Mouse (Mus musculus): ENCODE measurements around the gene Gbp7. TPM values are rescaled to one million over a fixed set of nuclear protein-coding genes. Genes with fewer than 3 reads are reported as not detected.

The Gbp7 gene
- 100 to 1,000 TPM; 140 to 335 TPM for polyA plus RNA-seq (2017; shearing (Covaris generic))

GRCm38 (mm10) chr3:142530087-142530953 is at the start of gene Gbp7:
Gene Gbp7 (plus strand): TSS chr3:142530342.

GRCm38 (mm10) chr3:142493536-142494061 is 36.5 kb upstream of the Gbp7 start, which contains the start of gene Gbp5:
Gene Gbp5 (plus strand): TSS chr3:142493978.

GRCm38 (mm10) chr3:142559632-142560228 is 29.6 kb downstream of the Gbp7 start, which contains the start of gene Gbp3:
Gene Gbp3 (plus strand): TSS chr3:142560026.

GRCm38 (mm10) chr3:142594547-142594946 is 64.4 kb downstream of the Gbp7 start, which contains the start of gene Gbp2b:
Gene Gbp2b (plus strand): TSS chr3:142594847.

Other genes starting within 250 kb of the Gbp7 start
- 10 to 100 TPM; 17.5 to 34.9 TPM for gene Pdlim5, start 134.6 kb upstream of the Gbp7 start, polyA plus RNA-seq (2017; shearing (Covaris generic))
- 10 to 100 TPM; 25.6 to 45.4 TPM for gene Gbp5, start 36.4 kb upstream of the Gbp7 start, polyA plus RNA-seq (2017; shearing (Covaris generic))
- 100 to 1,000 TPM in 1 of 2 experiments, 10 to 100 TPM in 1; 50.2 to 191 TPM for gene Gbp3, start 29.7 kb downstream of the Gbp7 start, polyA plus RNA-seq (2017; shearing (Covaris generic))
- 10 to 100 TPM in 1 of 2 experiments, 1 to 10 TPM in 1; 3.0 to 25.8 TPM for gene Gbp2b, start 64.5 kb downstream of the Gbp7 start, polyA plus RNA-seq (2017; shearing (Covaris generic))
- gene Gbp2, start 90.3 kb downstream of the Gbp7 start, polyA plus RNA-seq (2017; shearing (Covaris generic)), result 100 to 1,000 TPM in 1 of 2 experiments, 10 to 100 TPM in 1; 96.9 to 159 TPM
- gene Kyat3, start 170.7 kb downstream of the Gbp7 start, polyA plus RNA-seq (2017; shearing (Covaris generic)), result 1 to 10 TPM; 3.3 to 3.5 TPM
- 10 to 100 TPM; 76.0 to 86.5 TPM for gene Gtf2b, start 234.7 kb downstream of the Gbp7 start, polyA plus RNA-seq (2017; shearing (Covaris generic))